Mouse (Mus musculus): ENCODE data around the gene Fam192a.

DNA sequence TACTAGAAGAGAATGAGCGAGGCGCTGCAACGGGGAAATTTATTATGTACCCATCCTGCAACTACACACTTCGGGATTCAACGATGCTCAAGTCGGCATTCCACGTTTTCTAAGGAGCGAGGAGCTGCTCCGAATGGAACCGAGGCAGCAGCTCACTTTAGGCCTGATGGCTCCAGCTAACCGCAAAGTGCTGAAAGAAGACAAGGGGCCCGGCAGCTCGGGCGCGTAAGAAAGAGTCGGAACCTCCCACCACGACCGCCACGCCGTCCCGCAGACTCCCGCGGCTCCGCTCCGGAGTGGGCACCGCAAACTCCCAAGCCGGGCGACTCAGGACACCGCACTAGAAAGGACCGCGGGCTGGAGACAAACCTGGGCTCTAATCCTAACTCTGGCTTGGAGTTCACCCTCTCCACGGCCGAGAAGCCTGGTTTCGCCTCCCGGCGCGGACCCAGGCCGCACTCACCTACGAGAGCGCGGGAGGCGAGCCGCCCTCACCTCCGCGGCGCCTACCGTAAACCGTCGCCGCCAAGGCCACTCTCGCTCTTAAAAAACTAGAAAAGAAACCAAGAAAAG lies 677 bp downstream of the Fam192a start:
- no peak for TF ChIP-seq CTCF (IDR thresholded peaks at IDR 0.05; ENCODE audit: low read depth)
- no peak for TF ChIP-seq EP300 (IDR thresholded peaks at IDR 0.05; ENCODE audit: low read depth)
